Mouse (Mus musculus): ENCODE measurements around the gene Bcl2l13. TPM values are rescaled to one million over a fixed set of nuclear protein-coding genes. Genes with fewer than 3 reads are reported as not detected.
A peak's percentile ranks its signal among the peaks of the same experiment; 100 is the strongest.
"Not testable (repeated sequence)": the region's sequence is repeated elsewhere in the genome, so short reads cannot be mapped to it uniquely, and the experiment has no call there.

Gene Bcl2l13
- polyA plus RNA-seq, 1 experiment from 2014 or later, result 31.3 TPM

GRCm38 (mm10) chr6:120837152-120837530, 1.1 kb downstream of the Bcl2l13 start:
- Histone ChIP-seq H3K27ac (ENCODE audit: low read depth, low read length) (no peak overlapping the region), H3K4me2 (ENCODE audit: low read length) (peak overlapping the region; percentile 73), H3K9ac (ENCODE audit: low read length) (peak overlapping the region; percentile 96), H3K36me3 (ENCODE audit: control insufficient read depth, insufficient read depth, low read length) (no peaks in the 10 kb centered on the region), H3K9me3 (replicated peaks; ENCODE audit: control insufficient read depth, low read length) (no peaks in the 10 kb centered on the region), H3K4me1 (ENCODE audit: control insufficient read depth, insufficient read depth, low read length) (peaks cover 6% of the 10 kb centered on the region), H3K4me3 (ENCODE audit: low read depth, low read length) (peak overlapping the region; percentile 86), H3K27me3 (replicated peaks; ENCODE audit: control insufficient read depth, insufficient read depth, low read length) (no peaks in the 10 kb centered on the region)
- ATAC-seq (no peak), DNase-seq (ENCODE audit: low spot score) (no peak)
- WGBS, result 87% methylated on average over 1 of the region's 1 CpGs

GRCm38 (mm10) chr6:120840258-120840657, 4.2 kb downstream of the Bcl2l13 start:
- Histone ChIP-seq H3K4me2 (ENCODE audit: low read length) (no peak overlapping the region), H3K4me1 (ENCODE audit: control insufficient read depth, insufficient read depth, low read length) (peaks cover 6% of the 10 kb centered on the region), H3K9me3 (replicated peaks; ENCODE audit: control insufficient read depth, low read length) (no peaks in the 10 kb centered on the region), H3K9ac (ENCODE audit: low read length) (no peak overlapping the region), H3K27me3 (replicated peaks; ENCODE audit: control insufficient read depth, insufficient read depth, low read length) (no peaks in the 10 kb centered on the region), H3K4me3 (ENCODE audit: low read depth, low read length) (no peak overlapping the region), H3K36me3 (ENCODE audit: control insufficient read depth, insufficient read depth, low read length) (no peaks in the 10 kb centered on the region), H3K27ac (ENCODE audit: low read depth, low read length) (no peak overlapping the region)
- WGBS, result 97% methylated on average over 7 of the region's 7 CpGs
- ATAC-seq (no peak), DNase-seq (ENCODE audit: low spot score) (no peak)

GRCm38 (mm10) chr6:120841754-120842153, 5.7 kb downstream of the Bcl2l13 start:
- no peak for DNase-seq (ENCODE audit: low spot score)
- Histone ChIP-seq H3K4me3 (ENCODE audit: low read depth, low read length) (no peak overlapping the region), H3K27ac (ENCODE audit: low read depth, low read length) (no peak overlapping the region), H3K27me3 (replicated peaks; ENCODE audit: control insufficient read depth, insufficient read depth, low read length) (no peaks in the 10 kb centered on the region), H3K36me3 (ENCODE audit: control insufficient read depth, insufficient read depth, low read length) (no peaks in the 10 kb centered on the region), H3K9me3 (replicated peaks; ENCODE audit: control insufficient read depth, low read length) (no peaks in the 10 kb centered on the region), H3K4me1 (ENCODE audit: control insufficient read depth, insufficient read depth, low read length) (peaks cover 6% of the 10 kb centered on the region), H3K9ac (ENCODE audit: low read length) (no peak overlapping the region), H3K4me2 (ENCODE audit: low read length) (no peak overlapping the region)
- ATAC-seq, result no peak
- 82% methylated on average over 5 of the region's 5 CpGs for WGBS

GRCm38 (mm10) chr6:120850720-120851119, 14.7 kb downstream of the Bcl2l13 start:
- DNase-seq (ENCODE audit: low spot score); H3K9me3 ChIP-seq (replicated peaks; ENCODE audit: control insufficient read depth, low read length); H3K4me1 ChIP-seq (ENCODE audit: control insufficient read depth, insufficient read depth, low read length); H3K27me3 ChIP-seq (replicated peaks; ENCODE audit: control insufficient read depth, insufficient read depth, low read length); H3K27ac ChIP-seq (ENCODE audit: low read depth, low read length); H3K4me2 ChIP-seq (ENCODE audit: low read length); H3K9ac ChIP-seq (ENCODE audit: low read length); ATAC-seq; H3K4me3 ChIP-seq (ENCODE audit: low read depth, low read length): not testable (repeated sequence)
- peaks cover 33% of the 10 kb centered on the region for H3K36me3 ChIP-seq (ENCODE audit: control insufficient read depth, insufficient read depth, low read length)

- Histone ChIP-seq H3K4me1 (ENCODE audit: control insufficient read depth, insufficient read depth, low read length) (0 out of 2 replicates have a peak, but pooled peaks cover 4% of the 10 kb centered on the region), H3K36me3 (ENCODE audit: control insufficient read depth, insufficient read depth, low read length) (peaks cover 23% of the 10 kb centered on the region), H3K9me3 (replicated peaks; ENCODE audit: control insufficient read depth, low read length) (no peaks in the 10 kb centered on the region), H3K9ac (ENCODE audit: low read length) (no peak overlapping the region), H3K27me3 (replicated peaks; ENCODE audit: control insufficient read depth, insufficient read depth, low read length) (no peaks in the 10 kb centered on the region), H3K4me3 (ENCODE audit: low read depth, low read length) (no peak overlapping the region), H3K27ac (ENCODE audit: low read depth, low read length) (no peak overlapping the region), H3K4me2 (ENCODE audit: low read length) (no peak overlapping the region)
- 87% methylated on average over 10 of the region's 10 CpGs for WGBS
- ATAC-seq, result no peak
- no peak for DNase-seq (ENCODE audit: low spot score)
Observed at GRCm38 (mm10) chr6:120854413-120854812, 18.4 kb downstream of the Bcl2l13 start.

GRCm38 (mm10) chr6:120858217-120858711, 22.3 kb downstream of the Bcl2l13 start:
- Histone ChIP-seq H3K27ac (ENCODE audit: low read depth, low read length) (peak overlapping the region; percentile 85), H3K9ac (ENCODE audit: low read length) (0 out of 2 replicates have a peak overlapping the region, but pooled peaks have one; percentile 8), H3K9me3 (replicated peaks; ENCODE audit: control insufficient read depth, low read length) (no peaks in the 10 kb centered on the region), H3K4me2 (ENCODE audit: low read length) (no peak overlapping the region), H3K36me3 (ENCODE audit: control insufficient read depth, insufficient read depth, low read length) (peaks cover 15% of the 10 kb centered on the region; the same call in 1 of the 2 replicates), H3K4me1 (ENCODE audit: control insufficient read depth, insufficient read depth, low read length) (0 out of 2 replicates have a peak, but pooled peaks cover 4% of the 10 kb centered on the region), H3K4me3 (ENCODE audit: low read depth, low read length) (no peak overlapping the region), H3K27me3 (replicated peaks; ENCODE audit: control insufficient read depth, insufficient read depth, low read length) (no peaks in the 10 kb centered on the region)
- 20% methylated on average over 8 of the region's 8 CpGs for WGBS
- ATAC-seq, result peak; percentile 92
- peak; percentile 79 for DNase-seq (ENCODE audit: low spot score)

- DNase-seq (ENCODE audit: low spot score), result no peak
- no peak for ATAC-seq
- H3K27ac ChIP-seq (ENCODE audit: low read depth, low read length), result no peak overlapping the region
- no peak overlapping the region for H3K9ac ChIP-seq (ENCODE audit: low read length)
- no peaks in the 10 kb centered on the region for H3K27me3 ChIP-seq (replicated peaks; ENCODE audit: control insufficient read depth, insufficient read depth, low read length)
- 0 out of 2 replicates have a peak, but pooled peaks cover 4% of the 10 kb centered on the region for H3K4me1 ChIP-seq (ENCODE audit: control insufficient read depth, insufficient read depth, low read length)
- 98% methylated on average over 3 of the region's 3 CpGs for WGBS
- H3K36me3 ChIP-seq (ENCODE audit: control insufficient read depth, insufficient read depth, low read length), result peaks cover 11% of the 10 kb centered on the region
- no peaks in the 10 kb centered on the region for H3K9me3 ChIP-seq (replicated peaks; ENCODE audit: control insufficient read depth, low read length)
- no peak overlapping the region for H3K4me2 ChIP-seq (ENCODE audit: low read length)
- H3K4me3 ChIP-seq (ENCODE audit: low read depth, low read length), result no peak overlapping the region
Observed at GRCm38 (mm10) chr6:120860079-120860478, 24.1 kb downstream of the Bcl2l13 start.

GRCm38 (mm10) chr6:120866051-120866814, 30.2 kb downstream of the Bcl2l13 start:
- DNase-seq (ENCODE audit: low spot score) (no peak), ATAC-seq (no peak)
- Histone ChIP-seq H3K9ac (ENCODE audit: low read length) (no peak overlapping the region), H3K4me2 (ENCODE audit: low read length) (no peak overlapping the region), H3K27me3 (replicated peaks; ENCODE audit: control insufficient read depth, insufficient read depth, low read length) (no peaks in the 10 kb centered on the region), H3K4me1 (ENCODE audit: control insufficient read depth, insufficient read depth, low read length) (no peaks in the 10 kb centered on the region), H3K9me3 (replicated peaks; ENCODE audit: control insufficient read depth, low read length) (no peaks in the 10 kb centered on the region), H3K4me3 (ENCODE audit: low read depth, low read length) (no peak overlapping the region), H3K27ac (ENCODE audit: low read depth, low read length) (no peak overlapping the region), H3K36me3 (ENCODE audit: control insufficient read depth, insufficient read depth, low read length) (peaks cover 23% of the 10 kb centered on the region)
- WGBS, result 90% methylated on average over 9 of the region's 9 CpGs

GRCm38 (mm10) chr6:120868824-120869223, 32.8 kb downstream of the Bcl2l13 start:
- no peak for DNase-seq (ENCODE audit: low spot score)
- Histone ChIP-seq H3K4me1 (ENCODE audit: control insufficient read depth, insufficient read depth, low read length) (no peaks in the 10 kb centered on the region), H3K9ac (ENCODE audit: low read length) (no peak overlapping the region), H3K4me2 (ENCODE audit: low read length) (no peak overlapping the region), H3K27ac (ENCODE audit: low read depth, low read length) (no peak overlapping the region), H3K36me3 (ENCODE audit: control insufficient read depth, insufficient read depth, low read length) (peaks cover 16% of the 10 kb centered on the region), H3K9me3 (replicated peaks; ENCODE audit: control insufficient read depth, low read length) (no peaks in the 10 kb centered on the region), H3K4me3 (ENCODE audit: low read depth, low read length) (no peak overlapping the region), H3K27me3 (replicated peaks; ENCODE audit: control insufficient read depth, insufficient read depth, low read length) (no peaks in the 10 kb centered on the region)
- no peak for ATAC-seq
- WGBS, result 68% methylated on average over 1 of the region's 1 CpGs

Measured in forebrain, embryonic 14.5 days (tissue).